Mouse (Mus musculus) ES-E14 (cell line): ENCODE measurements at regions not wholly inside any gene's neighbourhood (a gene's known extent, or its start where the extent isn't known, plus 50 kb on each side); places are given as distances from the start of the nearest gene placed in this dataset.

Experiments used
- CHD2 ChIP-seq: IDR thresholded peaks from 2 replicates; pipeline ENCODE4 v1.6.1; 2014; ENCODE audit warnings: mild to moderate bottlenecking, low read depth, low read length, inconsistent platforms
- MAFK ChIP-seq: IDR thresholded peaks from 2 replicates; pipeline ENCODE4 v1.6.1; 2014; ENCODE audit warnings: mild to moderate bottlenecking, low read depth, low read length, inconsistent platforms; ENCODE audit not compliant: insufficient read depth
- ZNF384 ChIP-seq: IDR thresholded peaks from 2 replicates; pipeline ENCODE4 v1.6.1; 2012; ENCODE audit warnings: low read depth, low read length, inconsistent platforms

DNA sequence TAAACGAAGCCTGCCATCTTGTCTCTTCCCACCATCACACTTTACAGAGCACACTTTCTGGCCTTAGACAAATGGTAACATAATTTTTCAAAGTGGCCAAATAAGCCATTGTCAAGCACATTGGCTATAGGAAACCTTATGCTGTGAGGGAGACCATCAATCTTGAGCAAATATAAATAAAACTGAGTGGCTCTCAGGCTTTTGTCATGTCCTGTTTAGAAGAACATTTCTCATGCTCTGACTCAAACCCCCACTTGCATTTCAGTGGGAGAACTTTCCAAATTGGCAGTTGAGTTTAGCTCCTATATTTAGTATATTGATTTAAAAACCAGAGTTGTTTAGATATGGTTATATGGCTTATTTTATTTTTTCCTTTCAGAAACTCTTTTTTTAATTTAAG, 362.8 kb upstream of the Rgmb start:
- TF ChIP-seq MAFK, result no peak
- TF ChIP-seq CHD2, result no peak
- no peak for TF ChIP-seq ZNF384
